Mouse (Mus musculus) embryonic facial prominence, embryonic 14.5 days (tissue): ENCODE results near the gene Frmd5. TPM values are rescaled to one million over a fixed set of nuclear protein-coding genes. Genes with fewer than 3 reads are reported as not detected.

Experiments used
- ATAC-seq: fragments of 200-750 bp; cut with Nextera tagmentation; 2 replicates; pipeline ENCODE4 v1.8.0; 2017; ENCODE audit warnings: low read depth, moderate number of reproducible peaks, moderate TSS enrichment
- DNase-seq: peaks from one replicate; pipeline ENCODE4 v3.0.0-alpha.2; 2015; ENCODE audit warnings: low spot score
- H3K27ac ChIP-seq: fragments of 300-500 bp; sonication (generic); replicated peaks from 2 replicates; pipeline ENCODE4 v1.5.1; 2014; ENCODE audit warnings: low read depth, mild to moderate bottlenecking, low read length, moderate library complexity
- H3K27me3 ChIP-seq: fragments of 300-500 bp; sonication (generic); replicated peaks from 2 replicates; pipeline ENCODE4 v1.6.1; 2014; ENCODE audit warnings: low read length; ENCODE audit not compliant: control insufficient read depth, insufficient read depth
- H3K36me3 ChIP-seq: fragments of 300-500 bp; sonication (generic); 2 replicates; pipeline ENCODE4 v1.6.1; 2014; ENCODE audit warnings: low read length, mixed read lengths; ENCODE audit not compliant: control insufficient read depth, insufficient read depth
- H3K4me1 ChIP-seq: fragments of 300-500 bp; sonication (generic); 2 replicates; pipeline ENCODE4 v1.6.1; 2014; ENCODE audit warnings: antibody characterized with exemption, low read length; ENCODE audit not compliant: control insufficient read depth, insufficient read depth
- H3K4me2 ChIP-seq: fragments of 300-500 bp; sonication (generic); 2 replicates; pipeline ENCODE4 v1.6.1; 2014; ENCODE audit warnings: low read depth, mild to moderate bottlenecking, low read length, moderate library complexity, mixed read lengths
- H3K4me3 ChIP-seq: fragments of 300-500 bp; sonication (generic); 2 replicates; pipeline ENCODE4 v1.5.1; 2014; ENCODE audit warnings: low read depth, mild to moderate bottlenecking, low read length
- H3K9ac ChIP-seq: fragments of 300-500 bp; sonication (generic); 2 replicates; pipeline ENCODE4 v1.6.1; 2014; ENCODE audit warnings: low read depth, mild to moderate bottlenecking, low read length, moderate library complexity, mixed read lengths
- H3K9me3 ChIP-seq: fragments of 300-500 bp; sonication (generic); 2 replicates; pipeline ENCODE4 v1.6.1; 2016; ENCODE audit warnings: low read length; ENCODE audit not compliant: control insufficient read depth
- WGBS: fragments of 180-500 bp; shearing (Covaris S2); extraction: QIAGEN DNeasy Blood & Tissue Kit; methylation state at CpG from one replicate; pipeline ENCODE4 v1.1.7; 2014; 5-methylcytosine and 5-hydroxymethylcytosine counted together
- polyA plus RNA-seq: library from polyadenylated mRNA; unstranded; fragments of >200 nt; fragmentation: Nextera tagmentation; extraction: Ambion mirVana; gene quantifications from 2 replicates; pipeline ENCODE4 v1.2.1, GENCODE M21; 2014

The Frmd5 gene
- polyA plus RNA-seq, 1 experiment from 2014 or later: 1.4 TPM

GRCm38 (mm10) chr2:121674211-121674610 is 132.7 kb downstream of the Frmd5 start:
- no peak overlapping the region for H3K9ac ChIP-seq
- no peaks in the 10 kb centered on the region for H3K36me3 ChIP-seq
- no peak overlapping the region for H3K4me2 ChIP-seq
- ATAC-seq: no peak
- no peaks in the 10 kb centered on the region for H3K9me3 ChIP-seq
- no peak overlapping the region for H3K4me3 ChIP-seq
- DNase-seq: no peak
- H3K27ac ChIP-seq: no peak overlapping the region
- H3K27me3 ChIP-seq: no peaks in the 10 kb centered on the region
- no peaks in the 10 kb centered on the region for H3K4me1 ChIP-seq
- WGBS: 60% methylated on average over 8 of the region's 8 CpGs

GRCm38 (mm10) chr2:121669846-121670245 is 137.0 kb downstream of the Frmd5 start:
- Histone ChIP-seq H3K27me3 (no peaks in the 10 kb centered on the region), H3K9me3 (no peaks in the 10 kb centered on the region), H3K9ac (no peak overlapping the region), H3K27ac (no peak overlapping the region), H3K4me2 (no peak overlapping the region), H3K4me3 (no peak overlapping the region), H3K36me3 (no peaks in the 10 kb centered on the region), H3K4me1 (no peaks in the 10 kb centered on the region)
- WGBS: 69% methylated on average over 6 of the region's 6 CpGs
- DNase-seq (no peak), ATAC-seq (no peak)

GRCm38 (mm10) chr2:121668256-121668655 is 138.6 kb downstream of the Frmd5 start:
- H3K9me3 ChIP-seq: no peaks in the 10 kb centered on the region
- no peak overlapping the region for H3K4me3 ChIP-seq
- WGBS: 83% methylated on average over 4 of the region's 4 CpGs
- H3K36me3 ChIP-seq: no peaks in the 10 kb centered on the region
- no peak for DNase-seq
- ATAC-seq: no peak
- no peaks in the 10 kb centered on the region for H3K27me3 ChIP-seq
- H3K4me2 ChIP-seq: no peak overlapping the region
- H3K27ac ChIP-seq: no peak overlapping the region
- no peaks in the 10 kb centered on the region for H3K4me1 ChIP-seq
- H3K9ac ChIP-seq: no peak overlapping the region

- Histone ChIP-seq H3K4me1 (no peaks in the 10 kb centered on the region), H3K36me3 (no peaks in the 10 kb centered on the region), H3K9ac (no peak overlapping the region), H3K9me3 (no peaks in the 10 kb centered on the region), H3K27me3 (no peaks in the 10 kb centered on the region), H3K4me3 (no peak overlapping the region), H3K4me2 (no peak overlapping the region), H3K27ac (no peak overlapping the region)
- no peak for DNase-seq
- no peak for ATAC-seq
- WGBS: 63% methylated on average over 4 of the region's 4 CpGs
These were observed 145.8 kb downstream of the Frmd5 start for GRCm38 (mm10) chr2:121661160-121661502.

- ATAC-seq: no peak
- 73% methylated on average over 6 of the region's 6 CpGs for WGBS
These were observed 146.3 kb downstream of the Frmd5 start for GRCm38 (mm10) chr2:121660461-121661159.

GRCm38 (mm10) chr2:121659350-121659749 is 147.5 kb downstream of the Frmd5 start:
- no peaks in the 10 kb centered on the region for H3K27me3 ChIP-seq
- no peaks in the 10 kb centered on the region for H3K4me1 ChIP-seq
- H3K9ac ChIP-seq: no peak overlapping the region
- 75% methylated on average over 4 of the region's 4 CpGs for WGBS
- DNase-seq (no peak), ATAC-seq (no peak)
- H3K9me3 ChIP-seq: no peaks in the 10 kb centered on the region
- H3K36me3 ChIP-seq: no peaks in the 10 kb centered on the region
- H3K4me3 ChIP-seq: no peak overlapping the region
- no peak overlapping the region for H3K27ac ChIP-seq
- no peak overlapping the region for H3K4me2 ChIP-seq

More at GRCm38 (mm10) chr2:121660461-121661159, 146.3 kb downstream of the Frmd5 start:
- Histone ChIP-seq H3K4me3 (no peak overlapping the region), H3K4me1 (no peaks in the 10 kb centered on the region), H3K27me3 (no peaks in the 10 kb centered on the region), H3K9me3 (no peaks in the 10 kb centered on the region), H3K36me3 (no peaks in the 10 kb centered on the region), H3K4me2 (no peak overlapping the region), H3K9ac (no peak overlapping the region), H3K27ac (no peak overlapping the region)
- no peak for DNase-seq

- H3K4me2 ChIP-seq: no peak overlapping the region
- DNase-seq: no peak
- H3K27me3 ChIP-seq: no peaks in the 10 kb centered on the region
- H3K4me3 ChIP-seq: no peak overlapping the region
- no peak overlapping the region for H3K27ac ChIP-seq
- no peaks in the 10 kb centered on the region for H3K36me3 ChIP-seq
- no peak overlapping the region for H3K9ac ChIP-seq
- H3K4me1 ChIP-seq: no peaks in the 10 kb centered on the region
- ATAC-seq: no peak
- WGBS: 69% methylated on average over 5 of the region's 5 CpGs
- no peaks in the 10 kb centered on the region for H3K9me3 ChIP-seq
These were observed 148.6 kb downstream of the Frmd5 start for GRCm38 (mm10) chr2:121658123-121658767.

GRCm38 (mm10) chr2:121655966-121656365 is 150.9 kb downstream of the Frmd5 start:
- 94% methylated on average over 6 of the region's 6 CpGs for WGBS
- H3K4me2 ChIP-seq: no peak overlapping the region
- H3K27ac ChIP-seq: no peak overlapping the region
- no peak overlapping the region for H3K9ac ChIP-seq
- no peaks in the 10 kb centered on the region for H3K27me3 ChIP-seq
- H3K9me3 ChIP-seq: no peaks in the 10 kb centered on the region
- DNase-seq (no peak), ATAC-seq (no peak)
- no peaks in the 10 kb centered on the region for H3K36me3 ChIP-seq
- H3K4me3 ChIP-seq: no peak overlapping the region
- H3K4me1 ChIP-seq: no peaks in the 10 kb centered on the region

GRCm38 (mm10) chr2:121655106-121655505 is 151.8 kb downstream of the Frmd5 start:
- Histone ChIP-seq H3K27ac (no peak overlapping the region), H3K9me3 (no peaks in the 10 kb centered on the region), H3K9ac (no peak overlapping the region), H3K4me1 (no peaks in the 10 kb centered on the region), H3K27me3 (no peaks in the 10 kb centered on the region), H3K4me3 (no peak overlapping the region), H3K36me3 (no peaks in the 10 kb centered on the region), H3K4me2 (no peak overlapping the region)
- no peak for ATAC-seq
- DNase-seq: no peak
- WGBS: 51% methylated on average over 8 of the region's 8 CpGs
